Mouse (Mus musculus): ENCODE results near the gene Gm26620.

The Gm26620 gene

DNA sequence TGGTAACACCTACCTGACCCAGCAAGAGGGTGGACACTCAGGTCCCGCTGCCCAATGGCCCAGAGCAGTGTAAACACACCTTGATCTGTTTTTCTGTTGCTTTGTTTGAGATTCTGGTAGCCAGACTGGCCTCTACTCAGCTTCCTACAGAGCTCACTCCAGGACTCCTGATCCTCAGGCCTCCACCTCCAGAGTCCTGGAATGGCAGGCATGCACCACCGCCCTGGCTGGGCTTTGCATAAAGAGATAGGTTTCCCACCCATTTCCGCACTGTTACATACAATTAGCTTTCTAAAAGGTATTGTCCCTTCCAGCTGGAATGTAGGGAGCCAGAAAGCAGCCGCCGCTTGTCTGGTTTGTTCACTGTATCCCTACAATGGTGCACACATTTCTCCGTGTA is 13.5 kb upstream of the Gm26620 start:
- DNase-seq = no peak

DNA sequence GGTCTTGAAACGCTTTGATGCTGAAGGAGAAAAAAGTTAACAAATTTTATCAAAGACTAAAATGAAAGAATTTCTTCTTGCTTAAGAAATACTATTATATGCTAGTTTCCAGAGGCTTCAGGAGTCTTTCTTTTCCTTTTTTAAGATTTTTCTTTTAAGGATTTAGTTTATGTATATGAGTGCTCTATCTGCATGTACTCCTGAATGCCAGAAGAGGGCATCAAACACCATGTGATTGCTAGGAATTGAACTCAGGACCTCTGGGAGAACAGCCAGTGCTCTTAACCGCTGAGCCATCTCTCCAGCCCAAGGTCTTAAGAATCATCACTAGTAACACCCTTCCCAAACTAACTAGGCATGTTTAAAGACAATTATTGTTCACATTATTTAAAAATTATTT is 12.9 kb upstream of the Gm26620 start:
- no peak for DNase-seq

DNA sequence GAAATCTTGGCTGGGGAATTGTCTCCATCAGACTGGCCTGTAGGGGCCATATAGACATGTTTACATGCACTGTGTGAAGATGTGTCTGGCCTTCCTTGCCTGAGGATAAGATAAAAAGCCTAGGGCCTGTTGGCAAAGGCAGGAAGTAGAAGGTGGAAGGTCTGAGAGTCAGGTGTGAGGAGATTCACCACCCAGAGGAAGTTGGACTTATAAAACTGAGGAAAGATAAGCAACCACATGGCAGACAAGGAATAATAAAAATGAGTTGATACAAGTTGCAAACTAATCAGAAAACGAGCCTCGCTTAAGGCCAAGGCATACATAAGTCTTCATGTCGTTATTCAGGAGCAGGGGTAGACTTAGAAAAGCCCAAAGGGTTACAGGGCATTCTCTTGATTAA is 9.2 kb upstream of the Gm26620 start:
- DNase-seq = no peak

DNA sequence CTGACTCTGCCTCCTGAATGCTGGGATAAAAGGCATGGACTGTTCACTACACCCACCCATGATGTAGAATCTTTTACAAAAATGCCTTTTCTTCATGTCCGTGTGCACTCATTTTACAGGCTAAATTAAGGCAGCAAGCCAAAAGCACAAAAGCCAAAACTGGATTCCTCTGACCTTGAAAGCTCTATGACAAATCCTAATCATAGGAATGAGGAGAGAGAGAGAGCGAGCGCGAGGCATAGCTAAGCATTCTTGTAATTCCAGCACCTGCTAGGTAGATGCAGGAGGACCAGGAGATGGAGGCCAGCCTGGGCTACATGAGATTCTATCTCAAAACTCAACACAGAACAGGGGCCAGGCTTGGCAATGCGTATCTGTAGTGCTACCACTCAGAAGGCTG is 8.0 kb upstream of the Gm26620 start:
- no peak for DNase-seq

DNA sequence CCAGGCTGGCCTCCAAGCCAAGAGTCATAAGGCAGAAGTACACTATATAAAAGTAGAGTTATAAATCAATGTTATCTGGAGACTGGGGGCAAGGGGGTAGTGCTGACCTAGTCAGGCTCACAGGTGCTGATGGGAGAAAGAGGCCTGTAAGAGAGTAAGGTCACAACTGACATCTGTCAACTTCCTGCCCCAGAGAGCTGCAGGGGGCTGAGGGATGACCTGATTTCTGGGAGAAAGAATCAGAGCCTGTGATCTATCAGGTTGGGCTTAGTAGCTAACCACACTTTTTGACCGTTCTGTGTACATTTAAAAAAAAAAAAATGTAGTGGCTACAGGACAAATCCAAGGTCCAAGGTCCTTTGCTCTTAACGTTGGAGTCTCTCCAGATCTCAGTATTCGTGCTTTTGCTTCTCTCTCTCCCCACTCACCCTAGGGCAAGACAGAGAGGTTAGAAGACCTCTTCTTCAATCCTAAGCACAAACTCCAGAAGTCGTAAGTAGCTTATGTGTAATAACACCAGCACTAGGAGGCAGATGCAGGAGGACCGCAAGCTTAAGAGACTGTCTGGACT is 1.9 kb upstream of the Gm26620 start:
- no peak for DNase-seq

DNA sequence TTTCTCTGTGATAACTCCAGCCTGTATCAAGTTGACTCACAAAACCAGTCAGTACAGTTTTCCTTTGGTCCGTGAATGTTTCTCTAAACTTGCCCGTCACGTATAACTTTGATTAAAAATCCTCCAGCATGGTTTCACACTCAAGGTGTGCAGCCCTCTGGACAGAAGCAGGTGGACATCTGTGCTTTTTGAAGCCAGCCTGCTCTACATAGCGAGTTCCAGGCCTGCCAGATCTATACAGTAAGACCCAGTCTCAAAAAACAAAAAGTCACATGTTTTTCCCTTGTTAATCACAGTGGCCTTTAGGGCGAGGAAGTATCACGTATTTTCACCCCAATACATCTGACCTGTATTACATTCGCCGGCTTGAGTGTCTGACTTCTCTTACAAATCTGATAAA is 475 bp upstream of the Gm26620 start:
- no peak for DNase-seq

DNA sequence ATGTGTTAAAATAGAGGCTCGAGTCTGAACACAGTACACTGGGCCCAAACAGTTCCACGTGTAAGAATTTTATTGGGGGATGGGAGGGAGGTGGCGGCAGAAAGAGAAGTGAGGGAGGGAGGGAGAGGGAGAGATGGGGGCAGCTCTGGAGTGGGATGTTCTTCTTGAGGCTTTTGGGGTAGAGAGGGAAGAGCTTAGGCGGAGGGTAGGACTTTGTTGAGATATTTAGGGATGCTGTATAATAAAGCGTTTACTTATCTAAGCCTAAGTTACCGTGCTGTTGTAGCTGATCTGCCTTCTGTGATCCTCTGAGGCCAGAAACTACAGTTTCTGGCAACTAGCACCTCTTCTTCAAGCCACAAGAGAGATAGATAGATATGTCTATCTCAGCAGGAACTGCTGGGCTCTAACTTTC is 1.2 kb downstream of the Gm26620 start:
- no peak for DNase-seq

DNA sequence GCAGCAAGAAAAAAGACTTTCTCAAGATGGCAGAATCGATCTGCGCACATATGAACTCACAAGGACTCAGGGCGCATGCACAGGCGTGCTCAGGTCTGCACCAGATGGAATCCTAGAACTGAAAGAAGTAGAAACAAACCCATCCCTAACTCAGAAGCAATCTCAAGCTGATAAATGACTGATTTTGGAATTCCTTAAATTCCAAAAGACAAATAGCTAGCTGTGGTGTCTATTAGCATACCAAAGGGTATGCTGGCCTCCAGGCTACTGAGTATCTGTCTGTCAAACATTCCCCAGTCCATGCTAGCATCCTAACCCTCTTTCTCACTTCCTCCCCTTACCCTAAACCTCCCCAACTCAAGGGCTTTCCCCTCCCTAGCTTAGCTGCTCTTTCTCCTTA is 4.4 kb downstream of the Gm26620 start:
- DNase-seq = no peak

DNA sequence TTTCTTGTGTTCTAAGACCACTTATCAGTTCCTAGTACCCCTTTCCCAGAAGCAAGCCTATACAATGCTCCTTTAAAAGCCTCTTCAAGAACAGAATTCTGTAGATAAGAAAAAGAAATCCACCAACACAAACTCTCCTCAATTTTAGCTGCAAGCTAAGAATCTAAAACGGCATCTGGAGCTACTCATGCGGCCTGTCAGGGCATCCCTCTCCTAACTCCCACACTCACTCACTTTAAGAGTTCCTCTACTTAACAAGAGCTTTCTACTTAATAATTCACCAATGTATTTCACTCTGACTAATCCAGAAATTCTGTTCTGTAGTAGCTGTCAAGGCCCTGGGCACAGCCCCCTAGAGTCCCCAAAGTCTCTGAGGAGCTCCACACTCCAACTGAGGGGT is 6.8 kb downstream of the Gm26620 start:
- no peak for DNase-seq

DNA sequence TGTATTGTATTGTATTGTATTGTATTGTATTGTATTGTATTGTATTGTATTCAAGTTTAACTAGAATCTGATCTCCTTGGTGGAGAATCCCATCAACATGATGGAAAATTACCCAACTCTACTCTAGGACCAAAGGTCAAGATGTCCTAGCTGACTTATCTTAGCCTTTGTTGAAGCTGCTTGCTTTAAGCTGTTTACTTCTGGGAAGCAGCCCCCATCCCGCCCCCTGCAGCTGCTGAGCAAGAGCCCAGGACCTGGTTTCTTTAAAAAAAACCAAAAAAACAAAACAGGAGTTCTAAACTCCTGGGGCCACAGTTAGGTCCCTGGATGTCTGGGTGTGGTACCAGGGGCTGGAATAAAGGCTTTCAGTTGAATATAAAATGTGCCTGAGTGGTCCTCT is 7.4 kb downstream of the Gm26620 start:
- DNase-seq = no peak

DNA sequence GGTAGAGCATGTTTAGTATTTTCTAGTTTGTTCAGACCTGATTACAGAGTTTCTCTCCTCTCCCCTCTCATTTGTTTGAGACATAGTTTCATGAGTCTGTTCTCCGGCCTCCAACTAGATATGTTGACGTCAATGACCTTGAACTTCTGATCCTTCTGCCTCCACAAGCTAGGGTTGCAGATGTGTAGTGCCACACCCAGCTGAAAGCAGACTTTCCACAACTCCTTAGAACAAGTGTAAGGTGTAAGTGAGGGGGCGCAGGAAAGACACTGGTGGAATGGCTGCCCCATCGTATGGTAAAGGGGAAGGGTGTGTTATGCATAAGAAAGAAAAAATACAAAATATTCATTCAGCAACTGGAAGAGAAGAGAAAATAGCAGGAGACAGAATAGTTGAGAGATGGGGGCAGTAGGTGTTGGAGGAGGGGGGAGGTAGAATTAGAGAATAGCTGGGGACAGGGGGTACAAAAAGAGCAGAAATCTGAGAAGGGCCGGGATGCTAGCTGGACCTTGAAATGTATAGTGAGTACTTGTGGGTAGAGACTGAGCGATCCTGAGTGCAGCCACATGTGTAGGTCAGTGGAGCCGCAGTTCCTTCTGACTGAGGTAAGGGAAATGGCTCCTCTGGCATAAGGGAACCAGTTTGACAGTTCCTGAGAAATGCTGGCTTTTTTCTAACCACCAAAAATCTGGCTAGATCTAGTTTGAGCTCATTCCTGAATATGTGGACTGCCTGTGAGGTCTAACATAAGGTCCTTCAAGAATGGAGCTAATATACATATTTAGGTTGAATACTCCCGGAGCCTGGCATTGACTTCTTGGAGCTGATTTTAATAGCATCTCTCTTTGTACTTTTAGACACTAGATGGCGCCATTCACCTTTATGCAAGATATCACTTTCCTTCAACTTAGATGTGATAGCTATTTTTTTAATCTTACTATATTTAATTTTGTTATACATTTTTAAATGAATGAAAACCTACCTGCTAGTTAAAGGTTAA is 10.0 kb downstream of the Gm26620 start:
- DNase-seq = no peak

DNA sequence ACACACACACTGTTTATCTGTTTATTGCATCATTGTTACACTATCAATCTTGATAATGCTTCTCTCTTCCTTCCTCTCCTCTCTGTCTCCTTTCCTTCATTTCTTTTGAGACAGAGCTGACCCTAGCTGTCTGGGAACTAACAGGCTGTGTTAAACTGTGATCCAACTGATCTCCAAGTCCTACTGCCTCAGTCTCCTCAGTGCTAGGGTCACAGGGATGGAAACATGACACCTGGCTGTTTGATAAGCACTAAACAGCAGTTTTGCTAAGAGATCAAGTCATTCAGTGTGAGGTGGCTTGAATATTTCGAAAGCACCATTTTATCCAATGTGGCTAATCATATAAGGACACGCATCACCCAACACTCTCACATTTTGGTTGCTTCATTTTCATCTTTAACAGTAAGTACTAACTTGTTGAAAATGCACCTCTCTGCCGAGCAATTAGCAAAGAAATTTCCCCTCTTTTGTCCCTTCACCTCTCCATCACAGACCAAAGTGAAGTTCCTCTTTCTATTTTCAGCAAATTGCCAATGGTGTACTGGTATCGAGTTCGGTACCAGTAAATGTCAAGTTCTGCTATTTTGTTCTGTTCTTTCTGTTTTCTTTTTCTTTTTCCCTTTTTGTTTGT is 11.9 kb downstream of the Gm26620 start:
- DNase-seq = no peak

DNA sequence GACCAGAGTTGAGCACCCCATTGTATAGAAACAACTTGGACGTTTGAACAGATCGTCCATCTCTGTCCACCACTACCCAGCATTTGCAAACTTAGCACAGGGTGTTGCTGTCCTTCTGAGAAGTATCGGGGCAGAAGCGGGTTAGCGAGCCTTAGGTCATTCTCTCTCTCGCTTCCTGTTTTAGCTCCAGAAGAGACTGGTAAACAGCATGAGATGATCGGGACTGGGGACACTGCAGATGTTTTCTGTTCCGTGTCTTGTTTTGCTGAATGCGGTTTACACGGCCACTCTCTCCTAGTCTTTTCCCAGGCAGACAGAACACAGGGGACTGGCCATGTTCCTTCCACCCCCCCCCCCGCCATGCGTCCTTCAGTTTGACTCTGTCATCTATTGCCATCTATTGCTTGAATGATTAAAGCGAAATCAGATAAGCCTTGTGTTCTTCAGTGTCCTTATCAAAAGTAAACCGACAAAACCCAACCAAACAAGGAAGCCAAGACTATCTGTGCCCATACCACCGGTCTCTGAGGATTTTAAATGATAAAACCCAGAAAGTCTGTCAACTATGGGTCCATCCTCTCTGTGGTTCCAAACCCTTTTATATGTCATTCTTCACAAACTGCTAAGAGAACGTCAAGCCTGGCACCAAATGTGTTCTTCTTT is 13.7 kb downstream of the Gm26620 start:
- no peak for DNase-seq

DNA sequence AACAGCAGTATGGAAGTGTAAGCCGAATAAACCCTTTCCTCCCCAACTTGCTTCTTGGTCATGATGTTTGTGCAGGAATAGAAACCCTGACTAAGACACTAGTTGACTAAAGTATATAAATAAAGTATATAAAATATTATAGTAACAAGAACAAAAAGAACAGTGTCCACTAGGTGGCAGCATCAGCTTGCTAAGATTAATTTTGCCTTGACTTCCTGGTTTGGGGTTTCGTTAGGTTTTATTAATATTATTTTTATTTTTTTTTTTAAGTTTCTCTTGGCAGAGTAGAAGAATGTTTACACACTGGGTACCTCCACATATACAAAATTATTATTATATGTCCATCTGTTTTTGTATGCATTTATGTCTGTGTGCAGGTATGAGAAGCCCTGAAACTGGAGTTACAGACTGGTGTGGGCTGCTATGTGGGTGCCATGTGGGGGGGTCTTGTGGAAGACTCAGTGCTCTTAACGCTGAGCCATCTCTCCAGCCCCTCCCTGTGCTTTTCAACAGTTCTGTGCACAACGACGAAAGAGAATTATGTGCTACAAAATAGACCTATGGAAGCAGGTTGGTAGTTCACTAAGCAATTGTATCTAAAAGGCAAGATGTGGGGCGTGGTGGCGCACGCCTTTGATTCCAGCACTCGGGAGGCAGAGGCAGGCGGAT is 16.1 kb downstream of the Gm26620 start:
- DNase-seq = peak; percentile 21

DNA sequence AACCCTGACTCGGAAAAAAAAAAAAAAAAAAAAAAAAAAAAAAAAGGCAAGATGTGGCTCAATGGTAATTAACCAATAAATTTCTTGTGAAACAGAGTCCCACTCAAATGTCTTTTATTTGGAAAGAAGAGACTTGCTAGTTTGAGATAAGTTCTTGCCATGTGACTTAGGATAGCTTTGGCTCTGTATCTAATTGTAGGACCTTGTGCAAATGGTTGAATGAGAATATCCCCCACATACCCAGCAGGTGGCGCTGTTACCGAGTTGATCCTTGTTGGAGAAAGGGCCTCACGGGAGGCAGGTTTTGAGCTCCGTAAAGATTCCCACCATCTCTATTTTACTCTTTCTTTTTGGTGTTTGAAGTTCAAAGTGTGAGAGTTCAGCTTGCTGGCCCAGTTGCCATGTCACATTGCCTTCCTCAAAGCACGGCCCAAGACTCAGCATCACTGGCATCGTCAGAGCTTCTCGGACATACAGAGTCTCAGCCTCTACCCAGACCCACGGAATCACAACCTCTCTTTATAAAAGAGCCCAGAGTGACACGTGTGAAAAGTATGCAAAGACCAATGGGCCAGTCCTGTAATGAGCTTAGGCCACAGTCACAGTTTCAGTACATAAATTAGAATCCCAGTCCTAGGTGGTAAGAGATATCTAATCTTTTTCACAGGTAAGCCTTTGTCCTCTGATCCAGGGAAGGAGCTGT is 16.8 kb downstream of the Gm26620 start:
- peak; percentile 73 for DNase-seq

DNA sequence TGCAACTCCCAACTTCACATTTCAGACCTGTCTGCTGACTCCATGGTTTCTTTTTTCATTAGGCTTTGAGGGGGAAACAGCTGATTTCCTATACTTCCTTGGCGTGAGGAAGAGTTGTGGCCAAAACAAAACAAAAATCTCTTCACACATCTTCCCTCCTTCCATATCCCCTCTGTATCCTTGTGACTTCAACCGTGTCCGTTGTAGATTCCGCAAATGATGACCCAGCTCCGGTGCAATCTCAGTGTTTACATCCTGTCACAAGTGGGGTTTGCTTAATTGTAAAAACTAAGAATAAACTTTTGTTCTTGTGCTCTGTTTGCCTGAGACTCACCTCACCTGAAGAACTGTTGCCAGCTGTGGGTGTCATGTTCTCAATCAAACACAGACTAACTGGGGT is 18.6 kb downstream of the Gm26620 start:
- no peak for DNase-seq

DNA sequence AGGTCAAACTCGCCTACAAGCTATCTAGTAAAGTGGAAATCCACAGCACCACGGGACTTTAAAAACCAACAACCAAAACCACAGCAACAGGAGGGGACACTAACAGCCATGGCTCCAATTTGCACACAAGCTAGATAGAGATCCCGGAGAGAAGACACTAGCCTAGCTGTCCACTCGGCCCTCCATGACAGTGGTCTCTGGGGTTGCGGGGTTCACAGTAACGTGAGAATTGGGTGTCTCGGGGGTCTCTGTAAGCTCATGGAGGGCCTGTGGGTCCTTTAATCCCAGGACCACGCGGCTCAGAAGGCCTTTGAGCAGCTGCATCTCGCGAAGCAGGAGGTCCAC is 22.2 kb downstream of the Gm26620 start:
- DNase-seq = no peak

DNA sequence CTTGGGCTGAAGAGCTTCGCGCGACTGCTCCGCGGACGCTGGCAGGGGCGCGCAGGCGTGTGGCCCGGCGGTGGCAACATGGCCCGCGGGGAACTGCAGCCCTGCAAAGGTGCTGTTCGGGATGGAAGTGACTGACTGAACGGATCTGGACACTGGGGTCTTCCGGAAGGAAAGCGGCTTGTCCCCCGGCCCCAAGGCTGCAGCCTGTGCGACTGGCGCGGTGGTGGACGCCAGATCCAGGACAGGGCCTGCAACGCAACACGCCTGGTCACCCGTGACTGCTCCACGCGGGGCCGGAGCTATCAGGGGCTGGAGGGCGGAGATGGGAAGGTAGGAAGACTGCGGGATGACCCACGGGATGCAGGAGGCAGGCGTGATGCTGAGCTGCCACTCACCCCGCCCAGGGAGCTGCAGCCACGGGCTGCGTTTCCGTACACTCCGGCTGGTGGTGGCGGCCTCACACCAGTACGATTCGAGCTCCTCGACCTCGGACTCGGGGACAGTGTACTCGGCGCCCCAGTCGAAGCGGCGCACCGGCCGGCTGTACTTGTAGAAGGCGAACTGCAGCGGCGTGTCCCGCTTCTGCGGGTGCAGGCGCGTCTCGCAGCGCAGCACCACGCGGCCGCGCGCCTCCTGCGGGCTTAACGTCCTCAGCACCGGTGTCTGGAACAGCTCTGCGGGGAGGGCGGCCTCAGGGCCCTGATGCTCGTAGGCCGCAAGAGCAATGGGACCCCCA is 22.8 kb downstream of the Gm26620 start:
- peak; percentile 51 for DNase-seq

DNA sequence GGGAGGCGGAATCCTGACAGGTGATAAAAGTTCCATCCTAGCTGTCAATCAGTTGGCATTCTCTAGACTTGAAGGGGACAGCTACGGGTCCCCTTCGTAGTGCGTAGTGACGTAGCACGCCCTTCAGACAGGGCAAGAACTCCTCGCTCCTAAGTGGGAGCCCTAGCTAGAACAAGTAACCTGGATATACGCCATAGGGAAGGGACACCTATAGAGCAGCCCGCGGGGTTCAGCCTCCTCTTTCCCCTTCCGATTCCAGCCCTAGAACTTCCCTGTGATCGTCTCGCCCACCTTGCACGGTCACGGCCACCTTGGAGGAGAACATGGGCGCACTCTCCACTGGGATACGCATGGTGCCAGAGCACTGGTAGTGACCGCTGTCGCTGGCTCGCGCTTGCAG is 23.5 kb downstream of the Gm26620 start:
- peak; percentile 27 for DNase-seq

DNA sequence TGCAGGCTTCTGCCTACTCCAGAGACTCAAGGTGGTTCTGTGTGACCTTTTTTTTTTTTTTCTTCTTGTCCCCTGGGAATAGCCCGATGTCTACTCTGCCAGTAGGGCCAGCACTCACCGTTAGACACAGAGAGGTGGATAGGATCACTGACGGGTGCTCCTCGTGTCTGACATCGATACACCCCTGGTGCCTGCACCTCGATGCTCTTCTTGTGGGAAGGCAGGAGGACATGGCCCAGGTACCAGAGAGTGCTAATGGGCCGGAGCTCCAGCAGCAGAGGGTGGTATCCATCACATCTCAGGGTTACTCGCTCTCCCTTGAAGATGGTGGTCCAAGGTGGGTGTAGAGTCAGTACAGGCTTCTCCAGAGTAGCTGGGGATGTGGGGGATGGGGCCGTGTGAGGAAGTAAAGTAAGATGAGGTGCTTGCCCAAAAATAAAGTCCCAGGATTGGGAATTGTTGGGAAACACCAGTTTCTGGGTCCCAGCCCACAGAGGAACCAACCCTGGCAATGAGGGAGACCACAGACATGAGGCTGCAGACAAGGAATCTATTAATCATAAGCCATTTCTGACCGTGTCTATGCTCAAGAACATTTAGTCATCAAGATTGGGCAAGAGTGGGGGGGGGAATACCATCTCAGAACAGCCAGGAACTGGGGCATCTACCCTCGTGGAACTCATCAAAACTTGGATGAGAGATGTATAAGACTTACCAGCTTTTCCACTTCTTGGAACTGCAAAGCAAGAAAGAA is 27.2 kb downstream of the Gm26620 start:
- DNase-seq = no peak
